ENCODE assay signal across 10 mouse cellular contexts in the genomic region with DNA sequence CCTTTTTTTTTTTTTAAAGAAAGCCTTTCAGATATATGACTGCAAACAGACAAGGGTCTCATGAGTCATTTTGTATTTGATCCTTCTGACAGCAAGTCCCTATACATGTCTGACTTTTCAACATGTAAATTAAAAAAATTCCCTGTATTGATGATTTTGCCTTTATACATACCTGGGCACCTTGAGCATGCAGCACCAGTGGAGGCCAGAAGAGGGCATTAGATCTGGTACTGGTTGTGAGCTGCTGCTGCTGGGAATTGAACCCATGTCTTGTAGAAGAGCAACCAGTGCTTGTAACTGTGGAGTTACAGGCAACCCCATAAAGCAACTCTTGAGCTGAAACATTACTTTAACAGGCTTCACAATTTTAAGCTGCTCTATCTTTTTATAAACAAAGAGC. TPM values are rescaled to one million over a fixed set of nuclear protein-coding genes. Genes with fewer than 3 reads are reported as not detected.
DNase-seq lines count a peak whose midpoint lies in the region; ATAC-seq and TF ChIP-seq lines count a peak whose summit lies in the region.
"Had no signal": no experiment of that assay in that cellular context is flagged by ENCODE, and none has a peak within 500 bp of the region (broad histone marks: within the 10 kb centered on the region; RNA-seq: fewer than 3 reads in every experiment).

No protein-coding gene starts in this region.

- H3K27ac ChIP-seq in kidney, adult 2 months (ENCODE audit: insufficient read depth, low read depth, low read length) = no peak overlapping the region
- H3K27ac ChIP-seq: midbrain, embryonic 13.5 days had no signal

- no peaks in the 10 kb centered on the region for H3K27me3 ChIP-seq in kidney, adult 2 months (replicated peaks; ENCODE audit: control insufficient read depth, insufficient read depth, low read length)
- H3K27me3 ChIP-seq: midbrain, embryonic 13.5 days had no signal

- no peak for DNase-seq in kidney, adult 2 months
- DNase-seq in kidney, postnatal 14 days = no peak
- DNase-seq in CD4-positive, CD25-positive, alpha-beta regulatory T cell, adult 2 months (ENCODE audit: low read depth, low spot score) = peak; percentile 68
- DNase-seq in ZHBTc4 (ENCODE audit: low read depth, low spot score) = peak; percentile 44
- no peak for DNase-seq in MN1 (ENCODE audit: low spot score)
- DNase-seq in layer of hippocampus, adult 8-10 months (ENCODE audit: low spot score in 2 of 2) = no peak
- no peak for DNase-seq in ovary, postnatal 36 days (ENCODE audit: low spot score)
- DNase-seq: retina, postnatal 1 day had no signal

- H3K4me3 ChIP-seq in kidney, adult 2 months (ENCODE audit: insufficient read depth, low read depth, low read length) = no peak overlapping the region
- H3K4me3 ChIP-seq: midbrain, embryonic 13.5 days had no signal

- TF ChIP-seq POLR2A in kidney, adult 2 months (IDR thresholded peaks at IDR 0.05; ENCODE audit: low read depth, low read length) = no peak

- H3K4me1 ChIP-seq in kidney, adult 2 months (ENCODE audit: control insufficient read depth, insufficient read depth, low read length) = peaks cover 6% of the 10 kb centered on the region; the same call in 1 of the 2 replicates
- H3K4me1 ChIP-seq: midbrain, embryonic 13.5 days had no signal

- no peaks in the 10 kb centered on the region for H3K36me3 ChIP-seq in kidney, adult 2 months (ENCODE audit: control insufficient read depth, insufficient read depth, low read length)
- H3K36me3 ChIP-seq: midbrain, embryonic 13.5 days had no signal

- peak; percentile 45 for TF ChIP-seq CTCF in kidney, adult 2 months (conservative IDR thresholded peaks at IDR 0.05; ENCODE audit: insufficient read depth, insufficient read length, low read depth, low read length)

- ATAC-seq in neutrophil, adult 5-6 weeks (ENCODE audit: extremely low read depth, insufficient number of reproducible peaks, low FRiP score, poor library complexity, severe bottlenecking) = 0 out of 2 replicates have a peak, but pooled peaks have one; percentile 51
- ATAC-seq: midbrain, embryonic 13.5 days had no signal

RNA-seq across cellular contexts. Expression of a gene that starts 20.1 kb away (rescaled TPM):
- polyA plus RNA-seq in kidney, adult 2 months (2012; rRNA removed) = 21.9 and 22.3 TPM in 2 replicates
- 46.7 and 48.1 TPM in 2 replicates for total RNA-seq in neutrophil, adult 5-6 weeks (2017)
- total RNA-seq in layer of hippocampus, adult 8-10 months (2022) = 100 to 1,000 TPM; 107 to 123 (median 115) TPM

RNA-seq across cellular contexts. Expression of a gene that starts 20.3 kb away (rescaled TPM):
- 6.9 and 8.3 TPM in 2 replicates for polyA plus RNA-seq in kidney, adult 2 months (2012; rRNA removed)
- total RNA-seq in neutrophil, adult 5-6 weeks (2017) = 106 and 110 TPM in 2 replicates
- total RNA-seq in layer of hippocampus, adult 8-10 months (2022) = 10 to 100 TPM; 46.5 to 70.8 (median 55.1) TPM

Comparison
In these comparisons a context has a peak if more than half of its experiments do, and no peak if none do; other contexts are left out.
1. DNase-seq: peak in CD4-positive, CD25-positive, alpha-beta regulatory T cell, adult 2 months (single experiment) and ZHBTc4 (single experiment); none in kidney, adult 2 months (single experiment), kidney, postnatal 14 days (single experiment), MN1 (single experiment), layer of hippocampus, adult 8-10 months (0 of 2) and ovary, postnatal 36 days (single experiment).